Mouse (Mus musculus) brain, embryonic 14.5 days (tissue): Measurements from ENCODE around the gene Col27a1. TPM values are rescaled to one million over a fixed set of nuclear protein-coding genes. Genes with fewer than 3 reads are reported as not detected.

Experiments used
- DNase-seq: peaks from one replicate; pipeline ENCODE4 v3.0.0-alpha.2; 2011; ENCODE audit warnings: low read depth
- CTCF ChIP-seq: fragments of 200-500 bp; IDR thresholded peaks from 2 replicates; pipeline ENCODE4 v1.5.1; 2012; ENCODE audit warnings: inconsistent platforms, mild to moderate bottlenecking, moderate library complexity, borderline replicate concordance; ENCODE audit not compliant: insufficient read depth, insufficient read length; ENCODE audit errors: extremely low read depth
- POLR2A ChIP-seq: fragments of 200-500 bp; IDR thresholded peaks from 2 replicates; pipeline ENCODE4 v1.6.1; 2012; ENCODE audit warnings: mild to moderate bottlenecking, inconsistent platforms, borderline replicate concordance; ENCODE audit not compliant: poor library complexity, insufficient read depth, insufficient read length, severe bottlenecking; ENCODE audit errors: extremely low read depth
- polyA plus RNA-seq: library from polyadenylated mRNA; depleted of rRNA; stranded (reverse); fragments of >200 nt; gene quantifications from 2 replicates; pipeline ENCODE4 v1.2.3, GENCODE M21; 2012

The Col27a1 gene
- polyA plus RNA-seq, 1 experiment = 6.5 TPM

DNA sequence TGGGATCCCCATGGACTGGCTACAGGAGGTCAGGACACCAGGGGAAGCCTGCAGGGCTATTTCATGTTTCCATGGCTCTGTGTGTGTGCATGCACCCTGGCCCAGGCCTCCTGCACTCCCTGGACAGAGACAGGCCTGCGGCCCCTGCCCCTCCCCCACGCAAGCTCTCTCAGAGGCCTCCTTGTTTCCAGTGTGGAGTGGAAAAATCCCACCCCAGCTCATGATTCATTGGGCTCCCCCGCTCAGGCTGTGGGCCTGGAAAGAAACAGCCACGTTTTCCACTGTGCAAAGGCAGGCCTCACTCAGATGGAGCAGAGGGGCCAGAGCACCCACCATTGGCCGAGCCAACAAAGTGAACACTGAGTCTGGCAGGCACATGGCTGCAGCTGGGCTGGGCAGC, 15.1 kb downstream of the Col27a1 start:
- TF ChIP-seq POLR2A = no peak
- TF ChIP-seq CTCF = no peak
- peak; percentile 42 for DNase-seq

DNA sequence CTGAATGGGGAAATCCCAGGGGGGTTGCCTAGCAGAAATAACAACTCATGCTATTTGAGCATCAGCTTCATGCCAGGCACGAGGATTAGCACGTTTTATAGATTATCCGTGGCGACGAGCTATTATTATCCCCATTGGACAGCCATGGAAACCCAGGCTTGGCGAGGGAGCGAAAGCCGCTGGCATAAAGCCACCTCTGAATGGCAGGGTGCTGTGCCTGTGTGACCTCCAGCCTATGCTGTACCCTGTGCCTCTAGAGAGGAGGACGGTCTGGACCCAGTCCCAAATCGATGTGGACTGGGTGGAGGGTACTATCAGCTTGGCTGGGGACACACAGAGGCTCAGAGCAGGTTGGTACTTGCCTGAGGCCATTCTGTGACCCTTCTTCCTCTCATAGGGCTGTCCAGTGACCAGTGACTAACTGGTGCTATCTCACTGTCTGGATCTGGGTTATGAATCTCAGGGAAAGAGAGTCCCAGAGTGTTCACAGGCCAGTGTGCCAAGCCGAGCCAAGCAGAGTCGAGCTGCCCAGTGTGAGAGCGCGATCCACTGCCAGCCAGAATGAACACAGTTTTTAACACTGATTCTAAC, 16.3 kb downstream of the Col27a1 start:
- no peak for TF ChIP-seq POLR2A
- TF ChIP-seq CTCF = no peak
- peak; percentile 79 for DNase-seq

DNA sequence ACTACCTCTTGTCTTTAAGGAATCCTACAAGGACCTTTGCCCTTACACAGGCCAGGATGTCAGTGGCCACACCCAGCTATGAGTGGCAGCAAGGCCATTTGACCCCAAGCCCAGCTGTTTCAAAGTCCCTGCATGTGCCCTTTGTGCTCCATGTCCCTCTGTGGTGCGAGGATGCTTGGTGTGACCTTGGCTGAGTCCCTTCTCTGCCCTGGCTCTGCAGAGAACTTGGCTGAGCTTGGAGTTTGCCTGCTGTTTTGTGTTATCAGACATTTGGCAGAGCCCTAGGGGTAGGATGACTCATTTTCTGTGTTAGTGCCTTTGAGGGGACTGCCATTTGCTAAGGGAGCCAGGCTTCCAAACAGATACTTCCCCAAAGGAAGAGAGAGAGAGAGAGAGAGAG, 17.3 kb downstream of the Col27a1 start:
- TF ChIP-seq CTCF = no peak
- TF ChIP-seq POLR2A = no peak
- no peak for DNase-seq

DNA sequence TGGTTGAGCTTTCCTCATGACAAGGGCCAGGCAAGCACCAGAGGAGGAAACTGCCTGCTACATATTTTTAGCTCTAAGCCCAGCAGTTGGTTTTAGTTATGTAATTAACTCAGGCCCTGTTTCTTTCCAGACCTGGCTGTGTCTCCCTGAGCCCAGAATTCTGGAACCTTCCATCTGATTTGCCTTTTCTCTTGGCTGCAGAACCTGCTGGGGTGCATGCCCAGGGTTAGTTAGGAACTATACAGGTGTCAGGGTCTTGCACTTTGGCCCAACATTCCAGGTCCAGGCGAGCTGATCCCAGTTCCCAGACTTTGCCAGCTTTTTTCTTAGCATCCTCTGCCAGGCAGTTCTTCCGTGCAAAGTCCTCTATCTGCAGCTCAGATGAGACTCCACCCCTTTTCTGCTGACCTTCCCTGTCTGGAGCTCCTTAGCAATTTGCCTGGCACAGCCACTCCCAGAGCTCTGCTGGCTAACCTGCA, 18.8 kb downstream of the Col27a1 start:
- no peak for DNase-seq
- no peak for TF ChIP-seq CTCF
- TF ChIP-seq POLR2A = no peak

DNA sequence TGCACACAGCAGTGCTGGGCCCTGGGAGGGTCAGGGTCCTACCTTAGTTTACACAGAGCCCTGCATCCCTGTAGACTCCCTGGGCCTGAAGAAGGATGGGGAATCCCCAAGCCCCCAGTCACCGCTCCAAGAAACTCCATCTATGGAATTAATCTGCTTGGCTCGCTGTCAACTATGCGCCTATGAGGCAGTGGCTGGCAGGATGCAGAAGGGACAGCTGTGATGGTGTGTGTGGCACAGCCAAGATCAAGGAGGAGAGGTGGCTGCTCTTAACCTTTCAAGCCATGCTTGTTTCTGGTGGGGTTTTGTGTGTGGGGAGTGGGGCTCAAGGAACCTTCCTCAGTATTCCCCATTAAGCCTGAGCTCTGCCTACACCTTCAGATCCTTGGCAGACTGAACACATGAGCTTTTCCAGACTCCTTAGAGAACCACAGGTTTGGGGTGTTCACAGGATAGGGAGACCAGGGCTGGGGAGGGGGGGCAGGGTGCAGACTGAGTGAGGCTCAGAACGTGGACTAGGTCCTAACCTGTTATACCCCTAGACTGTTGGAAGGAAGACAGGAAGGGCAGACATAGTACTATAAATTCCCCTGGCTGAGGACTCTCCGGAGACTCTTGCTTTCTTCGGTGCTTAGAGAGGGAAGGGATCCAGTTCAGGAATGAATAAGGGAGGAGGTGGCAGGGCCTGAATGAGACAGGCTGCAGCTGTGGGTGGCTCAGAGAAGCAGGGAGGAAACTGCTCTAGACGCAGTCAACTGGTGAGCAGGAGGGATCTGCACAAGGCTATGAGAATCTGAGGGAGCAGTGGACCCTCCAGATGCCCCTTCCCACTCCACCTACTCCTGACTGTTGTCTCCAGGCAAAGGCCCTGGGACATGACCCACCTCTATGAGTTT, 20.0 kb downstream of the Col27a1 start:
- peak; percentile 75 for DNase-seq
- TF ChIP-seq CTCF = no peak
- TF ChIP-seq POLR2A = no peak

DNA sequence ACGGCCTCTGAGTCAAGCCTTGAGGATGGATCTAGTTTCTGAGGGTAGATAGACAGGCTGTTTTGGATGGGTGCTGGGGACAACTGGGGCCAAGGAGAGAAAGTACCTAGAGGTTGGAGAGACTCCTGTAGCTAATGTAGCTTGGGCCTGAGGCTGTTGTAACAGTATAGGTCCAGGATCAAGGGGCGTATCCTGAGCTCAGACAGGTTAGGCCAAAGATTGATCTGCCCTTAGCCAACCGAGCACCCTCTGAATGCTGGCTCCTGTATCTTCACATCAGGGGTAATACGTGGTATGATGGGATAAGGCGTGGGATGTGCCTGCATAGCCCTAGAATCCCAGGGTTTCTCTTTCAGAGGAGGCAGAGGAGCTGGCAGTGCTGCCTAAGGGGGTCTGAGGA, 21.0 kb downstream of the Col27a1 start:
- TF ChIP-seq CTCF (no peak), POLR2A (no peak)
- DNase-seq = no peak

DNA sequence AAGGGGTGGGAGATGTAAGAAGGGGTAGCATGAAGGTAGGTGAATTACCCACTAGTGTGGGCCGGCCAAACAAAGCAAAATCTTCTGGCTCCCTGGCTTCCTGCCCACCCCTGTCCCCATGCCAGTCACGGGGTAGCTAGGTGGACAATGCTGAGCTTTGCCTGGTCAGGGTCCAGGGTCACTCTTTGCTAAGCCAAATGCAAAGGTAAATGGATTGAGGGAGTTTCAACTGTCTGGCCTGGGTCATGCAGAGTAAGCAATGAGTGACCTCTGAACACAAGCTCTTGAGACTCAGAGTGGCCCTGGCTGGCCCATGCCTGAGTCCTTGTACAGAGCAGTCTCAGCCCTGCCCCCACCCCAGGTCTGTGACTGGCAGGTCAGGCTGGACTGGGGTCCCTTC, 22.4 kb downstream of the Col27a1 start:
- DNase-seq = no peak
- TF ChIP-seq CTCF (no peak), POLR2A (no peak)

DNA sequence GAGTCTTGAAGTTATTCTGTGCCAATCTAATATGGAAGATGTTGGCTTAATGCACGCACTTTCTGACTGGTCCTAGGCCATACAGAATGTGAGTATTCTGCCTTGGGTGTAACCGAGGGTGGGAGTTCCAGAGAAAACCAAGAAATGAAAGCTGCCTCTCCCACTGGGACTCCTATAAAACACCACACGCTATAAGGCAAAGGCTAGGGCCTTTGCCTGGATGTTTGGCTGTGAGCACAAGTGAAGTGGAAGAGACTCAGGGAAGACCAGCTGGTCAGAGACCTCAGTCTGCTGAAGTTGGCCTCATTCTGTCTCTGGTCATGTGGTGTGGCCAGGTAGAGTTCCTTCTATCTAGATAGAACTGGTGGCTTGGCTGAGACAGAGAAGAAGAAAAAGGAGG, 23.4 kb downstream of the Col27a1 start:
- no peak for TF ChIP-seq POLR2A
- TF ChIP-seq CTCF = no peak
- DNase-seq = no peak

DNA sequence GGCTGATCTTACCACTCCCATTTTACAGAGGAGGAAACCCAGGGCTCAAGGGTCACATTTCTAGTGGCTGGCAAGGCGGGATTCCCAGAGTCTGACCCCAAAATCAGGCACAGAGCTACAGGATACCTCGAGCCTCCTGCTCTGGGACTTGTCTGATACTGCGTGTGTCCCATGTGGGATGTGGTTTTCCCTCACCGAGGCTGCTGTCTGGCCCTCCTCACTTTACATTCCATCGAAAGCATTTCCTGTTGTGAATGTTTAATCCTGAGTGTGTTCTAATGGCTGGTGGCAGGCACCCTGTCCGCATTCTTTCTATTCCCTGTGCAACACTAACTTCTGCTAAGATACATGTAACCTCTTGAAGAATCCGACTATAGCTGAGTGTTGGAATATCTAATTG, 24.3 kb downstream of the Col27a1 start:
- TF ChIP-seq POLR2A (no peak), CTCF (no peak)
- no peak for DNase-seq

DNA sequence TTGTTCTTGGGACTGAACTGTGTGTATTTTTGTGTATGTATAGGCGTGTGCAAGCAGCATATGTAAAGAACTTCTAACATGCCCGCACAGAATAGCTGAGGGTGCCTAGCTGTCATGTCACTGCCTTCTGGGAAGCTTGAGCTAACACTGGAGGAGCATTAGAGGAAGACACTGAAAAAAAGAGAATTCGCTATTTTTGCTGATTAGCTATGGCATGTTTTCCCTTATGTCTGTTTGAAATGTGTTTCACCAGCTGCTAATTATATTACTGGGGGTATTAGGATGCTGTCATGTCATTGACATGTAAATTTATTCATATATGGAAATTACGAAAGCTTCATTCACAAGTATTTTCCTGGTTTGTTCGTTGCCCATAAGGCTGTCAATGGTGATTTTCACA, 24.9 kb downstream of the Col27a1 start:
- TF ChIP-seq CTCF = no peak
- no peak for TF ChIP-seq POLR2A

DNA sequence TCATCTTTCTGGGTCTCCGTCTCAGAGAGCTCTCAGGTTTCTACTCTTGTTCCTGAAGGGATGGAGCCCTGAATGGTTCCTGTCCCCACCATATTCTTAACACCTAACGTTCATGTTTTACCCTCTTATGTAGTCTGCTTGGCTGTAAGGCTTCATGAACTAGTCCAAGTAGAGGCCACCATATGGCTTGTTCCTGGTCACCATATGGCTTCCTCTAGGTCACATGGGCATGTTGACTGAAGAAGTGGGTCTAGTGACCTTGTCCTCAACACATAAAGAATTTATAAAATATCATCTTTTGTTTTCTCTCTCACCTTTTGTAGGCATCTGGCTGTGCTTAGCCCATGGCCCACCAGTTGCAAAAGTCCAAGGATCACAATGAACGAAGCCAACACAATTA, 27.2 kb downstream of the Col27a1 start:
- no peak for TF ChIP-seq POLR2A
- TF ChIP-seq CTCF = no peak
- no peak for DNase-seq

More for the DNA sequence above, 24.9 kb downstream of the Col27a1 start:
- DNase-seq = peak; percentile 88
